Mouse (Mus musculus): ENCODE measurements at regions not wholly inside any gene's neighbourhood (a gene's known extent, or its start where the extent isn't known, plus 50 kb on each side); places are given as distances from the start of the nearest gene placed in this dataset.

DNA sequence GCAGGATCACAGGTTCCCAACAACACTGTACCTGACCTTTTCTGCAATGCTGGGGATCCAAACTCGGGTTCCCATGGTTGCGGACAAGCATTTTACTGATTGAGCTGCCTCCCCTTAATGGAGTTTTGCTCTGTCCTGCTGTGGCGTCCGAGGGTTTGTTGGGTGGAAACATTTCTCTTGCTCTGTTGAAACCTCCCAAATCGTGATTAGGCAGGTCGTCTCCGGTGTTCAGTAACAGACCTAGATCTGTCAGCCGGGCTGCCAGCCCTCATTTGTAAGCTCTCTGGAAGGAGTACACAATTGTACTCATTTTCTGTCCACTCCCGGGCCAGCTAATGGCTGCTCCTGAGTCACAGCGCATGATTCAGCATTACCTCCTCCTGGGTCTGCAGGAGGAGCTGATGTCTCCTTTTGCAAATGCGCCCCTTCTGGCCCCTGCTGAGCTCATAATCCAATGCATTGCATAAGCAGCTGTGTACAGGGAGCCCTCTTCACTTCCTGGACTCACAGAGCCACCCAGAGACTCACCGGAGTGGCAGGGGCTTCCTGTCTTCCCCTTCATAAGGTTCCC is 49.8 kb upstream of the Sipa1l2 start:
- peak; percentile 27 for DNase-seq (ENCODE audit: low spot score)
